Mouse (Mus musculus) hindbrain, embryonic 14.5 days (tissue): ENCODE data around the gene Sugct. TPM values are rescaled to one million over a fixed set of nuclear protein-coding genes. Genes with fewer than 3 reads are reported as not detected.

Experiments
- ATAC-seq: fragments of 200-750 bp; cut with Nextera tagmentation; 2 replicates; pipeline ENCODE4 v1.8.0; 2017; ENCODE audit warnings: moderate number of reproducible peaks, mild to moderate bottlenecking, moderate TSS enrichment, moderate library complexity; ENCODE audit not compliant: low FRiP score
- DNase-seq: peaks from one replicate; pipeline ENCODE4 v3.0.0-alpha.2; 2015; ENCODE audit warnings: low spot score
- H3K27ac ChIP-seq: fragments of 300-500 bp; sonication (generic); 2 replicates; pipeline ENCODE4 v1.5.1; 2014; ENCODE audit warnings: mild to moderate bottlenecking, moderate library complexity
- H3K27me3 ChIP-seq: fragments of 300-500 bp; sonication (generic); 2 replicates; pipeline ENCODE4 v1.6.1; 2014; ENCODE audit warnings: mild to moderate bottlenecking, low read length, mixed read lengths; ENCODE audit not compliant: control insufficient read depth, insufficient read depth
- H3K36me3 ChIP-seq: fragments of 300-500 bp; sonication (generic); replicated peaks from 2 replicates; pipeline ENCODE4 v1.6.1; 2014; ENCODE audit not compliant: control insufficient read depth, insufficient read depth
- H3K4me1 ChIP-seq: fragments of 300-500 bp; sonication (generic); replicated peaks from 2 replicates; pipeline ENCODE4 v1.6.1; 2014; ENCODE audit warnings: antibody characterized with exemption, low read length, mixed read lengths; ENCODE audit not compliant: control insufficient read depth, insufficient read depth
- H3K4me2 ChIP-seq: fragments of 300-500 bp; sonication (generic); replicated peaks from 2 replicates; pipeline ENCODE4 v1.6.1; 2014; ENCODE audit warnings: mild to moderate bottlenecking, moderate library complexity
- H3K4me3 ChIP-seq: fragments of 300-500 bp; sonication (generic); replicated peaks from 2 replicates; pipeline ENCODE4 v1.5.1; 2014; ENCODE audit warnings: mild to moderate bottlenecking, low read length
- H3K9ac ChIP-seq: fragments of 300-500 bp; sonication (generic); 2 replicates; pipeline ENCODE4 v1.6.1; 2014
- H3K9me3 ChIP-seq: fragments of 300-500 bp; sonication (generic); 2 replicates; pipeline ENCODE4 v1.6.1; 2016; ENCODE audit warnings: low read length; ENCODE audit not compliant: control insufficient read depth
- WGBS: fragments of 180-500 bp; shearing (Covaris S2); extraction: QIAGEN DNeasy Blood & Tissue Kit; methylation state at CpG from one replicate; pipeline ENCODE4 v1.1.7; 2014; 5-methylcytosine and 5-hydroxymethylcytosine counted together
- polyA plus RNA-seq: library from polyadenylated mRNA; unstranded; fragments of >200 nt; fragmentation: Nextera tagmentation; extraction: Ambion mirVana; gene quantifications from 2 replicates; pipeline ENCODE4 v1.2.1, GENCODE M21; 2014

The Sugct gene
- polyA plus RNA-seq, 1 experiment from 2014 or later: 3.7 TPM

DNA sequence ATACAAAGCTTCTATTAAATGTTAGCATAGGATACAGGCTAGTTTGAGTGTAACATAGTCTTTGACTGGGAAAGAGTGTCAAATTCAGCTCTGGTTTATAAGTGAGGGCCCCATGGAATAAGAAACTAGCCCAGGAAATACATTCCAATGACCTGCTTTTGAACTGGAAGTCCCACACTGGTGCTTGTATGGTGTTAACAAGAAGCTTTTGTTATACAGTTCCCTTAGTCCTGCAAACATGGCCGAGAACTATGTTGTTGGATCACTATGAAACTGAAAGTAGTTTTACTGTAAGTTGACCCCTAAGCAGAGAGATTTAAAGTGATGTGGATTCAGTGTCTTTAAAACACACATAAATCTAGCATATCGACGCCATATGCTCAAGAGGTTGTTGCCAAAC lies 657.5 kb downstream of the Sugct start:
- Histone ChIP-seq H3K9ac (no peak overlapping the region), H3K4me1 (no peaks in the 10 kb centered on the region), H3K9me3 (no peaks in the 10 kb centered on the region), H3K27me3 (no peaks in the 10 kb centered on the region), H3K27ac (no peak overlapping the region), H3K36me3 (no peaks in the 10 kb centered on the region), H3K4me3 (no peak overlapping the region), H3K4me2 (no peak overlapping the region)
- no peak for DNase-seq
- WGBS: 84% methylated on average over 3 of the region's 3 CpGs
- ATAC-seq: no peak

- ATAC-seq: no peak
These were observed 664.6 kb downstream of the Sugct start for GRCm38 (mm10) chr13:17030761-17031160.

GRCm38 (mm10) chr13:17028595-17028994 lies 666.8 kb downstream of the Sugct start:
- 55% methylated on average over 3 of the region's 3 CpGs for WGBS
- H3K27ac ChIP-seq: no peak overlapping the region
- DNase-seq (peak; percentile 72), ATAC-seq (peak; percentile 48; the same call in 1 of the 2 replicates)
- no peaks in the 10 kb centered on the region for H3K27me3 ChIP-seq
- H3K9me3 ChIP-seq: no peaks in the 10 kb centered on the region
- H3K9ac ChIP-seq: no peak overlapping the region
- H3K36me3 ChIP-seq: no peaks in the 10 kb centered on the region
- no peak overlapping the region for H3K4me2 ChIP-seq
- H3K4me3 ChIP-seq: no peak overlapping the region
- no peaks in the 10 kb centered on the region for H3K4me1 ChIP-seq

More at GRCm38 (mm10) chr13:17030761-17031160, 664.6 kb downstream of the Sugct start:
- no peaks in the 10 kb centered on the region for H3K36me3 ChIP-seq
- H3K4me3 ChIP-seq: no peak overlapping the region
- H3K4me2 ChIP-seq: no peak overlapping the region
- no peak overlapping the region for H3K9ac ChIP-seq
- no peaks in the 10 kb centered on the region for H3K27me3 ChIP-seq
- H3K9me3 ChIP-seq: no peaks in the 10 kb centered on the region
- H3K4me1 ChIP-seq: no peaks in the 10 kb centered on the region
- no peak for DNase-seq
- 71% methylated on average over 1 of the region's 1 CpGs for WGBS
- H3K27ac ChIP-seq: no peak overlapping the region

GRCm38 (mm10) chr13:17027846-17028529 lies 667.4 kb downstream of the Sugct start:
- H3K9me3 ChIP-seq: no peaks in the 10 kb centered on the region
- no peak overlapping the region for H3K27ac ChIP-seq

GRCm38 (mm10) chr13:17027001-17027400 lies 668.4 kb downstream of the Sugct start:
- ATAC-seq: no peak
- Histone ChIP-seq H3K9me3 (no peaks in the 10 kb centered on the region), H3K9ac (no peak overlapping the region), H3K36me3 (no peaks in the 10 kb centered on the region), H3K4me3 (no peak overlapping the region), H3K27me3 (no peaks in the 10 kb centered on the region), H3K4me2 (no peak overlapping the region), H3K27ac (no peak overlapping the region), H3K4me1 (no peaks in the 10 kb centered on the region)
- DNase-seq: no peak
- 72% methylated on average over 2 of the region's 2 CpGs for WGBS

More at GRCm38 (mm10) chr13:17027846-17028529, 667.4 kb downstream of the Sugct start:
- no peak overlapping the region for H3K4me2 ChIP-seq
- no peaks in the 10 kb centered on the region for H3K36me3 ChIP-seq
- ATAC-seq: no peak
- no peak overlapping the region for H3K9ac ChIP-seq
- no peak for DNase-seq
- 94% methylated on average over 4 of the region's 4 CpGs for WGBS
- no peaks in the 10 kb centered on the region for H3K4me1 ChIP-seq
- no peak overlapping the region for H3K4me3 ChIP-seq
- H3K27me3 ChIP-seq: no peaks in the 10 kb centered on the region

DNA sequence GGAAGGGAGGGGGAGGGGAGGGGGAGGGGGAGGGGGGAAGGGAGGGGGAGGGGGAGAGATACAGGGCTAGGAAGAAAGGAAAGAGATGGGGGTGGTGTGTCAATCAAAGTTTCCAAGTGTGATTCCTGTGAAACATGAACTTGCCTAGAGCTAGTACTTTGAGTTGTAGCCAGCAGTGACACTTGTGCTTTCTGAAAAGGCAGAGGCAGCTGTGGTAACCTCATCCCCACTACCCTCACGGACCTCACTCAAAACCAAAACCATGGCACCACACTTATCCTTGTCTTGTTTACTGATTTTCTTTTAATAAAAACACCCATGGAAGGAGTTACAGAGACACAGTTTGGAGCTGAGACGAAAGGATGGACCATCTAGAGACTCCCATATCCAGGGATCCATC lies 698.9 kb downstream of the Sugct start:
- no peak overlapping the region for H3K27ac ChIP-seq
- 96% methylated on average over 2 of the region's 2 CpGs for WGBS
- H3K4me2 ChIP-seq: no peak overlapping the region
- no peaks in the 10 kb centered on the region for H3K36me3 ChIP-seq
- H3K4me1 ChIP-seq: no peaks in the 10 kb centered on the region
- no peak for DNase-seq
- H3K4me3 ChIP-seq: no peak overlapping the region
- H3K9ac ChIP-seq: no peak overlapping the region
- H3K9me3 ChIP-seq: no peaks in the 10 kb centered on the region
- H3K27me3 ChIP-seq: no peaks in the 10 kb centered on the region
- no peak for ATAC-seq

DNA sequence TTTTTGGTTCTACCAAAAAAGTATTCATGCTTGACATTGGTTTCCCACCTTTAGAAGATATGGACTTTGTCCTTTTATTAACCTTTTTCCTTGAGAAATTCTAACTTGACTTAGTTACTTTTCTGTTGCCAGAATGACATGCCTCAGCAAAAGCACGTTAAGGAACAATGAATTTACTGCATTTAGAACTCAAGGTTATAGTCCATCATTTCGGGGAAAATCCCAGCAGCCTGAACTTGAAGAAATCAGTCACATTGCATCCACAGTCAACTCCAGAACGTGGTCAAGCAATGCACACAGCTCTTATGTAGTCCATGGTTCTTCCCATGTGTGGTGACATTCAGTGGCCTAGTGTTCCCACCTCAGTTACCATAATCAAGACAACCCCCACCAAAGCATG lies 700.0 kb downstream of the Sugct start:
- no peak overlapping the region for H3K27ac ChIP-seq
- H3K27me3 ChIP-seq: no peaks in the 10 kb centered on the region
- H3K9me3 ChIP-seq: no peaks in the 10 kb centered on the region
- ATAC-seq (no peak), DNase-seq (no peak)
- H3K9ac ChIP-seq: no peak overlapping the region
- no peaks in the 10 kb centered on the region for H3K36me3 ChIP-seq
- H3K4me1 ChIP-seq: no peaks in the 10 kb centered on the region
- WGBS: 85% methylated on average over 3 of the region's 3 CpGs
- H3K4me3 ChIP-seq: no peak overlapping the region
- H3K4me2 ChIP-seq: no peak overlapping the region

DNA sequence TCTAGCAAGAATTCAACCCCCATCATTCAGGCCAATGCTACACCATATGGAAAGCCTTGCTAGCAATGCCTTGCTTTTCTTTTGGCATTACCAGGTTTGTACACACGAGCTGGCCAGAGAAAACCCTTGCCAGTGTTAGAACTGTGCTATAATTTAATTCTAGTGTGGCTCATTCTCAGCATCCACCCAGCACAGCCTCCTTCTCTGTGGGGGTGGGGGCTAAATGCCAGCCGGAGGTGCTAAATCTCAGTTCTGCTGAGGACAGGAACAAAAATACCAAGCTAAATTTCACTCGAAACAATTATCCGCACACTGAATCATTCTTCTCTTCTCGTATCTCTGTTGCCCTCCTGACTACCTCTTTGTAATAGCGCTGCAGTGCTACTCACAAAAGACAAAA lies 717.6 kb downstream of the Sugct start:
- no peak for DNase-seq
- ATAC-seq: no peak

DNA sequence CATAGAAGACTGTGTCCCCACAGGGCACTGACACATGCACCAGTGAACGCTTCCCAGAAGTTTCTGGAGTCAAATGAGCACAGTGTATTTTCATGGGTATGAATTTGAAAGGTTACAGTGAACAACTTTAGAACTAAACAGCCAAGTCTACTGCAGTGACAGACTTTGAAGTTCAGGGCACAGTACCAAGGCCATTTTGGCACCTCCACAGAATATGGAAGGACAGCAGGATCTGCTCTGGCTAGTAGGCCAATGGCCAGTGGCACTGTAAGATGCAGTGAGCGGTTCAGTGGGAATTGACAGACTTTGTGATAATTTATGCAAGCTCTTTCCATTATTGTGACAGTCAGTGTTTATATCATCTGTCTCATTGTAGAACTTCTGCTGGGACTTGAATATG lies 724.1 kb downstream of the Sugct start:
- no peak for DNase-seq
- 88% methylated on average over 2 of the region's 2 CpGs for WGBS

More for the DNA sequence above, 717.6 kb downstream of the Sugct start:
- Histone ChIP-seq H3K27me3 (no peaks in the 10 kb centered on the region), H3K4me1 (no peaks in the 10 kb centered on the region), H3K36me3 (no peaks in the 10 kb centered on the region), H3K4me3 (no peak overlapping the region), H3K27ac (no peak overlapping the region), H3K9ac (no peak overlapping the region), H3K4me2 (no peak overlapping the region), H3K9me3 (no peaks in the 10 kb centered on the region)
- WGBS: 56% methylated on average over 6 of the region's 6 CpGs

DNA sequence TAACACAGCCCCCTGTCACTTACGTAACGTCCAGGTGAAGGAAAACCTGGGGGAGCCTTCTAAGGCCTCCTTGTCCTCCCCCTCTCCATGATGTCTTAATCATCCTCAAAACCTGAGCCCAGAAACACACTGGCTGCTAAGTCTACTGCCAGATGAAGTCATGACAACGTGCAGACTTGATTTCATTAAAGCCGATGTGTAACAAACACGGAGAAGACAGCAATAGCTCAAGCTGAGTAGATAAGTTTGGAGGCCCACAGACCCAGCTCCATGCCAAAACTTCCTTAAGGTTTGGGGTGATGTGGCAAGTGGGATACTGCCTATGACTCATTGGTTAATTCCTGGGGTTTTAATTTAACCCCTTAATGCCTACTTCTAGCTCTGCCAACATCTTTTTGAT lies 726.4 kb downstream of the Sugct start:
- no peak for ATAC-seq
- no peak for DNase-seq
- Histone ChIP-seq H3K36me3 (no peaks in the 10 kb centered on the region), H3K9ac (no peak overlapping the region), H3K4me1 (no peaks in the 10 kb centered on the region), H3K27me3 (no peaks in the 10 kb centered on the region), H3K4me3 (no peak overlapping the region), H3K27ac (no peak overlapping the region), H3K4me2 (no peak overlapping the region), H3K9me3 (no peaks in the 10 kb centered on the region)
- WGBS: 90% methylated on average over 5 of the region's 5 CpGs

More for the DNA sequence above, 724.1 kb downstream of the Sugct start:
- Histone ChIP-seq H3K4me2 (no peak overlapping the region), H3K4me3 (no peak overlapping the region), H3K4me1 (no peaks in the 10 kb centered on the region), H3K9ac (no peak overlapping the region), H3K9me3 (no peaks in the 10 kb centered on the region), H3K27ac (no peak overlapping the region), H3K36me3 (no peaks in the 10 kb centered on the region), H3K27me3 (no peaks in the 10 kb centered on the region)
- ATAC-seq: no peak
